ENCODE assay signal across 24 mouse cellular contexts in the genomic region with DNA sequence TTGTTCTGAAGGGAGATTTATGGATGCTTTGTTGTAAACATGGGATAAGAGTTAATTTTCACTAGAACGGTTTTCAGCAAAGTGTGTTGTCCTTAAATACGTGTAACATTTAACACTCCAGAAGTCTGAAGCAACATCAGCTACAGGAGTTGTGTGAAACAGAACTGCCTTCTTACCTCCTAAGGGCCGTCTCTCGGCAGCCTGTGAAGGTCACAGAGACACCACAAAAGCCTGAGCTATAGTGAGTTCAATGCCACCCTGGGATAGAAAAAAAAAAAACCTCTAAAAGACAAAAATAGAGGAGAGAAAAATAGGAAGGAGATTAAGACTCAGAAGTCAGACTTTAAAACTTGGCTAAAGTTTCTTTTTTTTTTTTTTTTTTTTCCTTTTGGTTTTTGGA. TPM values are rescaled to one million over a fixed set of nuclear protein-coding genes. Genes with fewer than 3 reads are reported as not detected.
DNase-seq lines count a peak whose midpoint lies in the region; ATAC-seq and TF ChIP-seq lines count a peak whose summit lies in the region.
"Had no signal": no experiment of that assay in that cellular context is flagged by ENCODE, and none has a peak within 500 bp of the region (broad histone marks: within the 10 kb centered on the region; RNA-seq: fewer than 3 reads in every experiment).

No protein-coding gene starts in this region.

- no peak for TF ChIP-seq EP300 in heart, postnatal 0 days (IDR thresholded peaks at IDR 0.05; ENCODE audit: low read depth)

- H3K27ac ChIP-seq in heart, postnatal 0 days (ENCODE audit: low read depth) = peak overlapping the region; percentile 22; the same call in 1 of the 2 replicates
- H3K27ac ChIP-seq in ES-E14 (ENCODE audit: insufficient read depth, low read depth, low read length, poor library complexity, severe bottlenecking) (peak overlapping the region; percentile 87), macrophage (peak overlapping the region; percentile 65)
- H3K27ac ChIP-seq: embryonic facial prominence, embryonic 15.5 days; hindbrain, embryonic 14.5 days; intestine, embryonic 15.5 days; left cerebral cortex, adult 2 months had no signal

- no peak overlapping the region for H3K4me3 ChIP-seq in heart, postnatal 0 days (ENCODE audit: low read depth, low read length)
- H3K4me3 ChIP-seq in ES-E14 (ENCODE audit: insufficient read depth in 1 of 2, low read depth in 1 of 2, low read length in 2 of 2, poor library complexity in 1 of 2, severe bottlenecking in 1 of 2) (no peak overlapping the region), macrophage (ENCODE audit: inconsistent target) (no peak overlapping the region)
- H3K4me3 ChIP-seq: embryonic facial prominence, embryonic 15.5 days; intestine, embryonic 15.5 days; left cerebral cortex, adult 2 months had no signal

- in situ Hi-C loops in ES-E14 (cut with MboI; ENCODE audit: low sequenced_read_pairs in 2 of 2, unreplicated experiment in 2 of 2) = no loop called here

- H3K9ac ChIP-seq in heart, postnatal 0 days (replicated peaks; ENCODE audit: low read depth, low read length) = no peak overlapping the region
- peak overlapping the region; percentile 47; the same call in 1 of the 2 replicates for H3K9ac ChIP-seq in ES-E14 (ENCODE audit: insufficient read depth, low read depth, low read length, poor library complexity, severe bottlenecking)
- H3K9ac ChIP-seq: embryonic facial prominence, embryonic 15.5 days; hindbrain, embryonic 14.5 days; intestine, embryonic 15.5 days had no signal

- no peaks in the 10 kb centered on the region for H3K9me3 ChIP-seq in heart, postnatal 0 days (replicated peaks; ENCODE audit: control insufficient read depth, low read length)
- no peaks in the 10 kb centered on the region for H3K9me3 ChIP-seq in ES-E14 (ENCODE audit: control insufficient read depth, insufficient read depth, low read depth, low read length)
- H3K9me3 ChIP-seq: embryonic facial prominence, embryonic 15.5 days; intestine, embryonic 15.5 days had no signal

- H3K4me1 ChIP-seq in heart, postnatal 0 days (ENCODE audit: control insufficient read depth, insufficient read depth) = no peaks in the 10 kb centered on the region
- peaks cover 14 to 31% of the 10 kb centered on the region in 2 experiments for H3K4me1 ChIP-seq in ES-E14 (ENCODE audit: control insufficient read depth in 2 of 2, insufficient read depth in 2 of 2, low read length in 2 of 2, poor library complexity in 1 of 2)
- H3K4me1 ChIP-seq: embryonic facial prominence, embryonic 15.5 days; intestine, embryonic 15.5 days had no signal

- DNase-seq in heart, postnatal 0 days (ENCODE audit: low spot score) = no peak
- no peak for DNase-seq in heart, adult 11 months
- DNase-seq in ES-E14 (ENCODE audit: low read depth, low spot score) = no peak
- DNase-seq in induced T-regulatory cell, adult 2 months (ENCODE audit: low read depth) = peak; percentile 51
- no peak for DNase-seq in lung, postnatal 36 days
- DNase-seq in ovary, postnatal 14 days (ENCODE audit: low spot score) = no peak
- DNase-seq: adrenal gland, postnatal 14 days; B cell, adult 2 months; cerebellum, adult 2 months; cerebellum, postnatal 36 days; heart, postnatal 14 days; kidney, adult 9 months; kidney, postnatal 25 days; lung, adult 2 months had no signal

- WGBS in heart, postnatal 0 days = 40% methylated on average over 4 of the region's 4 CpGs
- WGBS in macrophage (ENCODE audit: missing documents) = 63% methylated on average over 4 of the region's 4 CpGs

- TF ChIP-seq CTCF in heart, postnatal 0 days (IDR thresholded peaks at IDR 0.05; ENCODE audit: low read depth) = no peak

- H3K27me3 ChIP-seq in heart, postnatal 0 days (ENCODE audit: control insufficient read depth, insufficient read depth, low read length) = no peaks in the 10 kb centered on the region
- H3K27me3 ChIP-seq: embryonic facial prominence, embryonic 15.5 days; intestine, embryonic 15.5 days; Patski had no signal

- no peak for ATAC-seq in heart, postnatal 0 days (ENCODE audit: insufficient read depth, low read depth)
- ATAC-seq: forebrain, embryonic 16.5 days; intestine, embryonic 15.5 days; Patski had no signal

- H3K36me3 ChIP-seq in heart, postnatal 0 days (replicated peaks; ENCODE audit: control insufficient read depth, insufficient read depth, low read length) = no peaks in the 10 kb centered on the region
- H3K36me3 ChIP-seq in ES-E14 (ENCODE audit: control insufficient read depth, insufficient read depth, low read length, poor library complexity, severe bottlenecking) = no peaks in the 10 kb centered on the region
- no peaks in the 10 kb centered on the region for H3K36me3 ChIP-seq in macrophage (ENCODE audit: inconsistent target)
- H3K36me3 ChIP-seq: embryonic facial prominence, embryonic 15.5 days; intestine, embryonic 15.5 days had no signal

- peaks cover 3% of the 10 kb centered on the region; the same call in 1 of the 2 replicates for H3K79me2 ChIP-seq in macrophage (ENCODE audit: inconsistent target)

- no peak overlapping the region for H3K4me2 ChIP-seq in heart, postnatal 0 days (ENCODE audit: low read depth, low read length)
- H3K4me2 ChIP-seq: embryonic facial prominence, embryonic 15.5 days; hindbrain, embryonic 14.5 days; intestine, embryonic 15.5 days; midbrain, embryonic 11.5 days had no signal

TF ChIP-seq in ES-E14, 5 proteins besides CTCF, POLR2A, EP300 and RAD21:
- TF ChIP-seq ZNF384 (IDR thresholded peaks at IDR 0.05; ENCODE audit: low read depth, low read length) (peak; percentile 67), HCFC1 (IDR thresholded peaks at IDR 0.05; ENCODE audit: borderline replicate concordance, insufficient read depth, low read length) (no peak)

RNA-seq across cellular contexts. Expression of a gene that starts 2.9 kb away (rescaled TPM):
- not detected in 2 replicates for total RNA-seq in heart, postnatal 0 days (2014; rRNA removed; ENCODE audit: low replicate concordance)
- not detected in 2 replicates for polyA plus RNA-seq in heart, postnatal 0 days (2015; fragmentation: Nextera tagmentation; extraction: Ambion mirVana)
- total RNA-seq in ES-E14 (2012; rRNA removed) = 33.2 and 46.0 TPM in 2 replicates
- not detected for total RNA-seq in macrophage (2018; cell fraction: chromatin; rRNA removed)
- total RNA-seq in macrophage (2018; cell fraction: cytosol; rRNA removed) = 1 to 10 TPM in 12 of 26 experiments, under 1 TPM in 13, not detected in 1; 0.54 to 1.8 (median 0.88) TPM
- total RNA-seq in macrophage (2018; cell fraction: nucleus; rRNA removed) = 1 to 10 TPM in 5 of 26 experiments, under 1 TPM in 2, not detected in 19; 0.68 to 1.9 (median 1.1) TPM
- 1.8 TPM in 1 of 3 replicates, not detected in the others for polyA plus RNA-seq in macrophage (2018)
- total RNA-seq: adrenal gland, postnatal 14 days; gastrocnemius, adult 18-20 months; heart, postnatal 14 days; left cerebral cortex, adult 2 months had no signal
- polyA plus RNA-seq: neural tube, embryonic 11.5 days; Patski had no signal

RNA-seq across cellular contexts. Expression of a gene that starts 7.1 kb away (rescaled TPM):
- total RNA-seq in heart, postnatal 0 days (2014; rRNA removed; ENCODE audit: low replicate concordance) = 15.2 and 19.3 TPM in 2 replicates
- 18.0 and 20.0 TPM in 2 replicates for polyA plus RNA-seq in heart, postnatal 0 days (2015; fragmentation: Nextera tagmentation; extraction: Ambion mirVana)
- total RNA-seq in ES-E14 (2012; rRNA removed) = 67.3 and 73.7 TPM in 2 replicates
- total RNA-seq in macrophage (2018; cell fraction: chromatin; rRNA removed) = 100 to 1,000 TPM in 16 of 26 experiments, 10 to 100 TPM in 10; 45.5 to 715 (median 283) TPM
- total RNA-seq in macrophage (2018; cell fraction: cytosol; rRNA removed) = 100 to 1,000 TPM in 14 of 26 experiments, 10 to 100 TPM in 12; 42.9 to 264 (median 138) TPM
- 100 to 1,000 TPM in 20 of 26 experiments, 10 to 100 TPM in 6; 62.8 to 925 (median 335) TPM for total RNA-seq in macrophage (2018; cell fraction: nucleus; rRNA removed)
- 32.1 to 95.9 TPM (median 50.6 TPM) in 3 replicates for polyA plus RNA-seq in macrophage (2018)

RNA-seq across cellular contexts. Expression of a gene that starts 11.6 kb away (rescaled TPM):
- total RNA-seq in heart, postnatal 0 days (2014; rRNA removed; ENCODE audit: low replicate concordance) = 17.0 and 30.1 TPM in 2 replicates
- polyA plus RNA-seq in heart, postnatal 0 days (2015; fragmentation: Nextera tagmentation; extraction: Ambion mirVana) = 2.0 and 2.1 TPM in 2 replicates
- 149 and 187 TPM in 2 replicates for total RNA-seq in ES-E14 (2012; rRNA removed)
- 10 to 100 TPM in 3 of 26 experiments, 1 to 10 TPM in 21, under 1 TPM in 2; 0.48 to 22.5 (median 3.1) TPM for total RNA-seq in macrophage (2018; cell fraction: chromatin; rRNA removed)
- total RNA-seq in macrophage (2018; cell fraction: cytosol; rRNA removed) = 1 to 10 TPM in 24 of 26 experiments, under 1 TPM in 2; 0.88 to 4.9 (median 2.3) TPM
- total RNA-seq in macrophage (2018; cell fraction: nucleus; rRNA removed) = 10 to 100 TPM in 1 of 26 experiments, 1 to 10 TPM in 24, under 1 TPM in 1; 0.86 to 15.9 (median 2.5) TPM
- polyA plus RNA-seq in macrophage (2018) = 1.3 to 6.1 TPM (median 2.3 TPM) in 3 replicates

RNA-seq across cellular contexts. Expression of a gene that starts 13.6 kb away (rescaled TPM):
- total RNA-seq in heart, postnatal 0 days (2014; rRNA removed; ENCODE audit: low replicate concordance) = 50.9 and 84.1 TPM in 2 replicates
- 47.6 and 51.3 TPM in 2 replicates for polyA plus RNA-seq in heart, postnatal 0 days (2015; fragmentation: Nextera tagmentation; extraction: Ambion mirVana)
- total RNA-seq in ES-E14 (2012; rRNA removed) = 39.4 and 64.9 TPM in 2 replicates
- 1,000 to 10,000 TPM in 1 of 26 experiments, 100 to 1,000 TPM in 25; 113 to 1,389 (median 406) TPM for total RNA-seq in macrophage (2018; cell fraction: chromatin; rRNA removed)
- total RNA-seq in macrophage (2018; cell fraction: cytosol; rRNA removed) = 1,000 to 10,000 TPM in 11 of 26 experiments, 100 to 1,000 TPM in 15; 321 to 1,516 (median 723) TPM
- 1,000 to 10,000 TPM in 17 of 26 experiments, 100 to 1,000 TPM in 9; 461 to 2,733 (median 1,524) TPM for total RNA-seq in macrophage (2018; cell fraction: nucleus; rRNA removed)
- polyA plus RNA-seq in macrophage (2018) = 235 to 575 TPM (median 237 TPM) in 3 replicates

RNA-seq across cellular contexts. Expression of a gene that starts 13.6 kb away (rescaled TPM):
- 29.1 and 42.9 TPM in 2 replicates for total RNA-seq in heart, postnatal 0 days (2014; rRNA removed; ENCODE audit: low replicate concordance)
- 10.1 and 12.0 TPM in 2 replicates for polyA plus RNA-seq in heart, postnatal 0 days (2015; fragmentation: Nextera tagmentation; extraction: Ambion mirVana)
- total RNA-seq in ES-E14 (2012; rRNA removed) = 32.8 and 34.8 TPM in 2 replicates
- total RNA-seq in macrophage (2018; cell fraction: chromatin; rRNA removed) = 10 to 100 TPM; 19.6 to 48.0 (median 32.3) TPM
- 10 to 100 TPM; 20.3 to 33.9 (median 27.8) TPM for total RNA-seq in macrophage (2018; cell fraction: cytosol; rRNA removed)
- total RNA-seq in macrophage (2018; cell fraction: nucleus; rRNA removed) = 10 to 100 TPM; 23.9 to 53.5 (median 40.4) TPM
- 18.2 to 24.0 TPM (median 21.3 TPM) in 3 replicates for polyA plus RNA-seq in macrophage (2018)

Comparison
In these comparisons a context has a peak if more than half of its experiments do, and no peak if none do; other contexts are left out.
1. H3K27ac ChIP-seq: peak in every context shown above with its lines; median percentile 87 in ES-E14; 65 in macrophage; 22 in heart, postnatal 0 days.
2. RNA of a gene that starts 2.9 kb away (total RNA-seq): 33.2 to 46.0 TPM in ES-E14; not detected in heart, postnatal 0 days; every median in the first group is over 10 times any median in the second.